Mouse (Mus musculus): ENCODE results near the gene Gm45902.

The Gm45902 gene

DNA sequence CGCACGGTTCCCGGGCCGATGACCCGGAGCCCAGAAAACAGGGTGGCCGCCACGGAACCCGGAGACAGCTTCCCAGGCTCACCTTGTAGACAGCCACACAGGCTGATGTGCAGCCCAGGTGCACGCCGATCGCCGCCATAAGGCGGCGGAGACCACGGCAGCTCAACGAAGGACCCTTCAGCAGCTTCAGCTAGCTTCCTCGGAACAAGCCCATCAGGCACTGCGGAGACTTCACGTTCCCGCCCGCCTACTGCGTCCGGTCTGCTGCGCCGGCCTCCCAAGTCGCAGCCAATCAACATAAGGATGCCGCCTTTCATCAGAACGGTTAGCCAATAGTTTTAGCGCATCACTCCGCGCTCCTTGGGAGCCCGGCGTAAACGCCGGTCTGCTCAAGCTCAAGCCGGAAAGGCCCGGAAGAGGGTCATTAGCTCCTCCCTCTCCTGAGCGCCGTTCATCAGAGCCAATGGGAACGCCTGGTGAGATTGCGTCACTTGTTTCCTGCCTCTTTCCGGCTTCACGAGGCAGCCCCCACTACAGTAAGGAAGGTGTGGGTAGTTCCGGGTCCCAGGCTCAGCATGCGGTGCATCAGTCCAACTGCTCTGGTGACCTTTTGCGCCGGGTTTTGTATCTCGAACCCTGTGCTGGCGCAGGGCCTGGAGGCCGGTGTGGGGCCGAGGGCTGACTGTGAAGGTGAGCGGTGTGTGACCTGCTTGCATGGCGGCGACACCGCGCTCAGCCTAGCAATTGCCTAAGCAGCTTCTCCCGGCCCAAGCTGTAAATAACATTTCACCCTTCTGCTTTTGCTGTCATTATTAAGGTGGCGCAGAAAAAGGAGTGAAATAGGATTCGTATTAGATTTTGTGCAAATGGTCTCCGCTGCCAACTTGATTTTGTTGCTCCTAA is at the start of gene Gm45902, which contains the start of the genes Hspa14 and Cdnf:
TSS of gene Gm45902 (minus strand) at position 239 of the 903 bp plus-strand sequence.
TSS of gene Hspa14 (minus strand) at position 263 of the 903 bp plus-strand sequence.
TSS of gene Cdnf (plus strand) at position 479 of the 903 bp plus-strand sequence.
- in situ Hi-C loops (cut with MboI) = no loop called here

DNA sequence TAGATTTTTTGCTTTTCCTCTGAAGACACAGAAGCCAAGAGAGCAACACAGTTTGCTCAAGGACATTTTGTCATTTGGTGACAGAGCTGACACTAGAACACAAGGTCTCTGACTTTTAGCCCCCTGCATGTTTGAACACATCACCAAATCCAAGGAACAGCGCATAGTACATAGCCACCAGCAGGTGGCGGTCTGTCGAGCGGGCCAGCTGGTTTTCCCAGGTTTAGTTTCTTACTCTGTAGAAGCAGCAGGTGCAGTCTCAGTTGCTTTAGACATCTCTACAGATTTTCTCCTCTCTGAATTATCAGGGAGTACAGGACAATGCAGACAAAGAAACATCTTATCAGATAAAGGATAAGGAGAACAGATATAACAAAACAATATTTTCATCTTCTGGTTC is 34.0 kb upstream of the Gm45902 start:
- in situ Hi-C loops (cut with MboI) = loop anchor here (25.0 kb wide), 1 partner anchor 241 kb away; no protein-coding TSS in a partner anchor

DNA sequence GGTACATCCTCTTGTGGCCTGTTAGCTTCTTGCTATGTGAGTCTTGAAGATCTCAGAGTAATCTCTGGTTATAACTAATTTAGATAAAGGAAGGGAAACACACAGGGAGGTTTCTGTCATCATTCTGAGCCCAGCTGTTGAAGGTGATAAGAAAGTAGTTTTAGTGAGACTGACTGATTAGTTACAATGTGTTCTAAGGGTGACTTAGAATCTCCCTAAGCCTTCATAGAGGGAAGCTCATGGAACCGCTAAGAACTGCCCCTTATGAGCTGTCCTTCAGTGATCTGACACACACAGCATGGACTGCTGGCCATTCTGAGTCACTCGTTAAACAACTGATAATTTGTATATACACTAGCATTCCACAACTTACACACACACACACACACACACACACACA is 33.5 kb upstream of the Gm45902 start:
- in situ Hi-C loops (cut with MboI) = loop anchor here (25.0 kb wide), 1 partner anchor 241 kb away; no protein-coding TSS in a partner anchor

DNA sequence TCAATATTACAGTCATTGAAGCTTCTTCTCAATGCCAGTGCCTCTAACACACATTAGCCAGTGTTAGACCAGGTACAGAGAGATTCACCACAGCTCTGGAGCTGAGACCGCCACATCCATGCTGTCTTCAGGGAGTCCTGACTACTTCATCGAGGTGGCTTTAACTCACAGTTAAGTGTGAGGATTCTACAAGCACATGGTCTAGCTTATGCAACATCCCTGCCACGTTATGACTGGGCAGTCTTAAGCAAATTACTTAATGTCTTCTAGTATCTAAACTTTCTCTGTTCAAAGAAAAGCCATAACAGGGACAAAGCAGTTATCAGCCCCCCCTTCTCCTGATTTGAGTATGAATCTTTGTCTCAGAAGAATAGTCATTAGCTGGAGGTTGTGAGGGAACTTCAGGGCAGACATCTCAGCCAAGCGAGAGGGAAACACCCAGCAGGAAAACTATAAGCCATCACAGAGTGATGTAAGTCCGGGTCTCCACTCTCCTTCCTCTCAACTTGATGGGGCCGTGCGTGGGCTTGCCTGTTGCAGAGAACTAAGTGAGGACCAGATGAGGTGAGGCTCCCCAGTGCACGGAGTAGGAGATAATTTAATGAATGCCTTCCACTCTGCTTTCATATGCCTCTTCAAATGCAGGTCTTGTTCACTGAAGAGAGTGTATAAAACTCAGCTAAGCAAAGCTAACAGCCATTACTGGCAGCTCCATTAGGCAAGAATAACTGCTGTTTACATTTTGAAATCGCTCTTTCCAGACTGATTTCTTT is 28.9 kb upstream of the Gm45902 start:
- in situ Hi-C loops (cut with MboI) = loop anchor here (25.0 kb wide), 1 partner anchor 246 kb away; no protein-coding TSS in a partner anchor

DNA sequence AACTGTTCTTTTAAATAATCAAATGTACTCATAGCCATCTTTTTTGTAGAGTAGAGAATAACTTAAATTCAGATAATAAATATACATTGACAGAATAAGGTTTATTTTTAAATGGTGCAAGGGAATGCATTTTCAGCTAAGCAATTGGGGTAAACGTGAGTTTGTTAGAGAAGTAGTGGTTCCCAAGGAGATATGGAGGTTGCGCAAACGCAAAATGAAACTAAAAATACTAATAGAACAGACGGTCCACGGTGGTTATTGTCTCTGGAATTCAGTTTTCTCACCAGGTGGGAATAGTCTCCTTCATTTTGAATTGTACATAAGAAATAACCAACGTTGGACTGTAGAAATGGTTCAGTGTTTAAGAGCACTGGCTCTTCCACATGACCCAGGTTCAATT is 13.7 kb upstream of the Gm45902 start:
- in situ Hi-C loops (cut with MboI) = loop anchor here (25.0 kb wide), 1 partner anchor 261 kb away; no protein-coding TSS in a partner anchor

DNA sequence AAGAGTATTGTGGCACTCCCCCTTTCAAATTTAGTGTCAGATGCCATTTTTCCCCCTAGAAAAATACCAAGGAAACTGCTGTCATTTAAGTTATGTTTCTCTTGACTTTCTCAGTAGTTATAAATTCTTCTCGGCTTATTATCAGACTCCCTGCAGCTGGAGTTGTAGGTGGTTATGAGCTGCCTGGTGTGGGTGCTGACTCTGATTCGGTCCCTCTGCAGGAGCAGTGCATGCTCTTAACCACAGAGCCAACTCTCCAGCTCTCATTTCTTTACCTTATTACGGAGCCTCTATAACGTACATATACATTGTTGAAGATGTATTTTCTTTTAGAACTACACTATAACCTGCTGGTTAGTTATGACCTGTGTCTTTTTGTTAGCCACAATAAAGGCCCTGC is 10.0 kb upstream of the Gm45902 start:
- in situ Hi-C loops (cut with MboI) = no loop called here

DNA sequence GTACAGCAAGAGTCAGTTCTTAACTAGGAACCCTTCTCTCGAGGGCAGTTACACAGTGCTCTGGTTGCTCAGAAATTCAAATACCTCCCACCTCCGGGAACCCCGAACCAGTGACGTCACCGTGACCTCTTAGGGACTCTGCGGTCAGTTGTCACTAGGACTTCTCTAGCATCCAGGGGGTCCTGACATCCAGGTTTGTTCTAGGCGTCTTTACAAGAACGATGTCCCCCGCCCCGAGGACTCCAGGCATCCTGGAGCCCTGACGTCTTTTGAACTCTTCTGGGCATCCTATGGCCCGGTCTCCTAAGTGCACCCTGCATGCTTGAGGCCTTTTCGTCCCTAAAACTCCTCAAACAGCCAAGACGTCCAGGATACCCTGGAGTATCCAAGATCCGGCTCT is 514 bp downstream of the Gm45902 start:
- in situ Hi-C loops (cut with MboI) = no loop called here

DNA sequence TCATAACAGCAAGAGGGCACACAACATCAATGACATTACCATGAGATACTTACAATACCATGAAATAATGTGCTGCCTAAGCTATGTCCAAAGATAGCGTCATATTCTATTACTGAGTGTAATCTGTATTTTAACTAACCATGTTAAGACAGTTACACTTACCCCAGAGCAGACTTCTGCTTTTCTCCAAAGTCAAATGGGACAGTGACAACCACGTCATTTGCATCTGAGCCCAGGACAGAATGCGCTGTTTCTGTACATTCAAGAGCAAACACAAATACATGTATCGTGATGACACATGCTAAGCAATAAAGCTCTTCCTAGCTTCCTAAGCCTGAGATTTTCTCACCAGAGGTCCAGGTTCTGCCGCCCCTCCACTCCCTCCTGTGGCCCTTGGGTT is 11.7 kb downstream of the Gm45902 start:
- in situ Hi-C loops (cut with MboI) = no loop called here

DNA sequence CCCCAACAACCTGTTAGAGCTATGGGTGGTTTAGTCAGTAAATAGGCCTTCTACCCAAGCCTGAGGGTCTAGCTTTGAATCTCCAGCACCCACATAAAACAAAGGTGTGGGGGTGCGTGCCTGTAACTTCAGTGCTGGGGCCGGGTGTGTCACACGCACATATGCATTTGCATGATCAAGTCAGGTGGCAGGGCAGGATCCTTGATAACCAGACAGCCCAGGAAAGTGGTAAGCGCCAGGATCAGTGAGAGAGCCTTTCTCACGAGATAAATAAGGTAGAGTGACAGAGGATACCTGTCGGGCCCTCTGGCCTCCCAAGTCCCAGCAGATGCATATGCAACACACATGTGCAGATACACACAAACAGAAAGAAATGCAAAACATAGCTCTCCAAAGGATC is 13.0 kb downstream of the Gm45902 start:
- in situ Hi-C loops (cut with MboI) = no loop called here

DNA sequence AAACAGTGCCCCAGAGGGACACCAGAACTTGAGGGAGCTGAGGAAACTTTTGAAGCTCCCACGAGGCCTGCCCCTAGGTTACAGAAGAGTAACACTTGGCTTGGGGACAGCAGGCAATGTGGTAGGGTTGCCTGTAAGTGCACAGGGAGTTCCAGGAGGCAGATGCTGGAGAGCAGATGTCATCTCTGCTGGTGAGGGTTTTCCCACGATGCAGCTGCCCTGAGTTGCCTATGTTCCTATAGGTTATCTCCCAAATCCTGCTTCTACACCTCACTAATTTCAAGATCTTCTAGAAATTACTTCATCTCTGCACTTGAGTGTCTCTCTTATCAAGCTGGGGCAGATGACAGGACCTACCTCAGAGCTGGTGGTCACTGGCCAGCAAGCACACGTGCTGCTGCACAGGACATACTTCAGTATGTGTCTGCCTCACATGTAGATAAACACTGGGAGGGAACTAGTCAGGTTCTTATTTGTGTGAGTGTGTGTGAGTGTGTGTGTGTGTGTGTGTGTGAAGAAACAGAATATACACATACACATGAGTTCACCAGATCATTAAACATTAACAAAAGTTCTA is 18.7 kb downstream of the Gm45902 start:
- in situ Hi-C loops (cut with MboI) = no loop called here

DNA sequence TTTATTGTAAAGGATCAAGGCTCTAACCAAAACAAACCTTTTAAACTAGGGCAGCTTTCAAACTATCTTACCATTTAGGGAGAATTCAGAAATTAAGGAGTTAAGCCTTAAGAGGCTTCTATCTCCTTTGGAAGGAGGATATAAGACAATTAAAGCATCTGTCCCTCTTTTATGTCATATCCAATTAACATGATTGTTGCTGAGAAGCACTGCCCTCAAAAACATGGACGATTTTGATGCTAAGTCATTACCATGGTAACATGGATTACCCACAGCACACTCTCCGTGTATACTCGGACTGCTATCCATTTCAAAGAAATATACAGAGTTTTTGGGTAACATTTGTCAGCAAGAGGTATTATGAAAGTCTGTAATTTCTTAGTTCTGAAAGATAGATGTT is 22.8 kb downstream of the Gm45902 start:
- in situ Hi-C loops (cut with MboI) = no loop called here

DNA sequence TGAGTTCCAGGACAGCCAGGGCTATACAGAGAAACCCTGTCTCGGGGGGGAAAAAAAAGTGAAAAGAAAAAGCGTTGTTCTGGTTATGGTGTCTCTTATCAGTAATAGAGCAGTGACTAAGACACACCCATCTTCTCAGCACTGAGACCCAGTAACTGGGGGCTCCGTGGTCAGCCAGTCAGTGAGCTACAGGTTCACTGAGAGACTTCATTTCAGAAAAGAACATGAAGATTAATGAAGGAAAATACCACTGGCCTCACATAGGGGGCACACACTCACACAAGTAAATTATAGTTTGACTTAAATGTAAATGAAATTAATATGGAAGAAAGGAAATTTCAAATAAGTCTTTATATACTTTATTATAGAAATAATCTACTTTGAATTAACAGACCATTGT is 32.4 kb downstream of the Gm45902 start:
- in situ Hi-C loops (cut with MboI) = no loop called here

DNA sequence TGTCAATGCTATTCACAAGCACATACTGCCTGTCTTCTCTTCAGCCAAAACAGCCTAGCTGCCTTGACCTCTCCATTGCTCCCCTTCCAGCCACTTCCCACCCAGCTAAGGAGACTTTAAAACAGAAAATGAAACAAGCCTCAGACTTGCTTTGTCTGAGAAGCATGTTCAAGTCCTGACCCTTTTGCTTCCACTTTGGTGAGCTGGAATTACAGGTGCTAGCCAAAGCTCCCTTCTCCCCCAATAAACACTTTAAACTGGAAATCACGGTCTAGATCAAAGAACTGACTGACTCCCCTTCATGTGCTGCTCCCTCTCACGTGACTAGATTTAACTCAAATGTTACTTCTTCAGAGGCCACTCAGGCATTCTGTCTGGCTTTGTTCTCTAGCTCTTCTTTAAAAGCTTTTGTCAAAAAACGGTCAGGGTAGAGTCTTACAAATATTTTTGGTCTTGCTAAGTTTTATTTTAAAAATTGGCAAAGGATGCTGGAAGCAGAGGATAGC is 36.8 kb downstream of the Gm45902 start:
- in situ Hi-C loops (cut with MboI) = no loop called here

DNA sequence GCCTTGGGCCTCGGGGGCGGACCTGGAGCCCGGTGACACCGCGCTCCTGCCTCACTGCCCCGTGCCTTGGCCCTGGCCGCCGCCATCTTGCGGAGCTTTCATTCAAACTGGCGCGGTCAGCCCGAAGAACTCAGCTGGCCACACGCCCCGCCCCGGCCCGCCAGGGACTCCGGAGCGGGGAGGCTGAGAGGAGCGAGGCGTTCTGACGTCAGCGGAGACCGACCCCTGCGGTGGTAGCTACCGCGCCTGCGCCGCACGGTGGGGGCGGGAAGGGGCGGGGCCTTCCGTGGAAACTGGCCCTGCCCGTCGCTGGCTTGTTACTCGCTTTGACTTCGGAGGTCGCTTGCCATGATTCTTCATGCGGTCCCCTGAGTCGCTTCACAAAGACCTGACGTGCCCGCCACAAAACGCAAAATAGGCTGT is 37.7 kb downstream of the Gm45902 start, which contains the start of gene Suv39h2:
TSS of gene Suv39h2 (minus strand) at position 171 of the 423 bp plus-strand sequence.
- in situ Hi-C loops (cut with MboI) = no loop called here

DNA sequence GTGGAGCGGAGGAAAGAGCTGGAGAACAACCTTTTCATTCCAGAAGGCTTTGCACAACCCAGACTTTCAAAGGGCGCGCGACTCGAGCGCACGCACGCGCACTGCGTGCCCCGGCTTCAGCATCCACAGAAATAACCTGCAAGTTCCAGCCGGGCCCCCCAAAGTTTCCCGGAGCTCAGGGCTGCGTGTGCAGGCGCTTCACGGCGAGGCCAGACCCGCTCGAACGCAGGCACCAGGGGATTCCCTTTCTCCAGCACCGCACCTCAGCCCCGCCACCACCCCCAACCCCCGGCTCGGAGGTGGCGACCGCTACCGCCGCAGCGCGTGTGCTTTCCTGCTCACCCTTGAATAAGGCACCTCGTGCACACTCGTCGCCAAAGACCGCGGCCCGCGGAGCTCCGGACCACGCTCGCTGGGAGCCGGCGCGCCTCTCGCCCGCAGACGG is 38.2 kb downstream of the Gm45902 start:
- in situ Hi-C loops (cut with MboI) = no loop called here

DNA sequence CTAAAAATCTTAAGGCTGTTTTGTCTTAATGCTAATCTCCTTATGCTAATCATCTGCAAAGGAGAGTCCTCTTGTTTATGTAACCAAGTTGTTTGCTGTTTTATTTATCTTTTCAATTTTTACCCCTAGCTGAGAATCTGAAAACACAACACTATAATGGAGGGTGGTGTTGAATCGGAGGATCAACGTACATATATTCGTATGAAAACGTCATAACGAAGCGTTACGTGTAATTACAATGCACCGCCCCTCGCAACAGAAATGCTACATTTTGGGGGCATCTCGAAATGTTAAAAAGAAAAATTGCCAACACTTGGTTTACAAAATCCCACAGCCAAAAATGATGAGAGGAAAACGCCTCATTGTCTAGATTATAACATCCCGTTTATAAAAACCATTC is 38.7 kb downstream of the Gm45902 start:
- in situ Hi-C loops (cut with MboI) = no loop called here

DNA sequence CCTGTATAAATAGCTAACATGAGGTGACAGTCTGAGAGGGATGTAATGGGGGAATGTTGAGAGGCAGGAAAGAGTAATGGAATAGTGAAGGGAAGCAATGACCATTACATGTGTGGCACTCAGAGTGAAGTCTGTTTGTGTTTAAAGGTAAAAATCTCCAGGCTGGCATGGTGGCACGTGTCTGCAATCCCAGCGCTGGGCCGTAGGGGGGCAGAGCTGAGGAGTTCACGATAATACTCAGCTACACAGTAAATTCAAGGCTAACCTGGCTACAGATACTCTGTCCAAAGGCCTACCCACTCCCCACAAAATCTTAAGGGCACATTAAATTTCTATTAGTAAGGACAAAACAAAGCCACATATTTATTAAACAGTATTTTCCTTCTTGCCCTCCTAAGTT is 56.0 kb downstream of the Gm45902 start:
- in situ Hi-C loops (cut with MboI) = no loop called here
